Mouse (Mus musculus) lung, adult 2 months (tissue): Measurements from ENCODE around the gene Rec8. TPM values are rescaled to one million over a fixed set of nuclear protein-coding genes. Genes with fewer than 3 reads are reported as not detected.

Source experiments
- DNase-seq: peaks from one replicate; pipeline ENCODE4 v3.0.0; 2022
- H3K4me1 ChIP-seq: fragments of 200-500 bp; 2 replicates; pipeline ENCODE4 v1.6.1; 2011; ENCODE audit warnings: low read length; ENCODE audit not compliant: control insufficient read depth, insufficient read depth
- H3K4me3 ChIP-seq: fragments of 200-500 bp; replicated peaks from 2 replicates; pipeline ENCODE3; 2011; ENCODE audit warnings: low read depth, mild to moderate bottlenecking, control low read depth, low read length; ENCODE audit errors: extremely low read depth
- CTCF ChIP-seq: fragments of 200-500 bp; IDR thresholded peaks from 2 replicates; pipeline ENCODE4 v1.5.1; 2011; ENCODE audit warnings: mild to moderate bottlenecking, low read length, control low read depth; ENCODE audit not compliant: insufficient read depth
- POLR2A ChIP-seq: fragments of 200-500 bp; IDR thresholded peaks from 2 replicates; pipeline ENCODE4 v1.6.1; 2011; ENCODE audit warnings: low read depth, mild to moderate bottlenecking, control low read depth, low read length, borderline replicate concordance; ENCODE audit errors: extremely low read depth
- WGBS: fragments of 180-500 bp; shearing (Covaris S2); methylation state at CpG from one replicate; pipeline ENCODE4 v1.1.7; 2018; 5-methylcytosine and 5-hydroxymethylcytosine counted together
- polyA plus RNA-seq: library from polyadenylated mRNA; depleted of rRNA; stranded (reverse); fragments of >200 nt; gene quantifications from 2 replicates; pipeline ENCODE4 v1.2.3, GENCODE M21; 2012; rRNA removed

The Rec8 gene
- polyA plus RNA-seq, result 6.0 and 9.7 TPM in 2 replicates

- TF ChIP-seq CTCF (0 out of 2 replicates have a peak, but pooled peaks have one; percentile 11), POLR2A (no peak)
- DNase-seq, result no peak
- H3K4me3 ChIP-seq, result peak within 1 kb of the TSS; percentile 18
- 23% methylated on average over 21 of the region's 21 CpGs for WGBS
- 0 out of 2 replicates have a peak, but pooled peaks cover 2% of the 10 kb centered on the region for H3K4me1 ChIP-seq
These were observed at the start of gene Rec8 for GRCm38 (mm10) chr14:55617822-55618221. Gene Rec8, plus strand, starts transcription at chr14:55618037.

GRCm38 (mm10) chr14:55570588-55570987, 47.2 kb upstream of the Rec8 start:
- Histone ChIP-seq H3K4me3 (no peak overlapping the region), H3K4me1 (no peaks in the 10 kb centered on the region)
- 72% methylated on average over 2 of the region's 2 CpGs for WGBS
- DNase-seq, result no peak
- no peak for TF ChIP-seq CTCF
- no peak for TF ChIP-seq POLR2A

- no peak overlapping the region for H3K4me3 ChIP-seq
- TF ChIP-seq POLR2A (no peak), CTCF (no peak)
- DNase-seq, result no peak
- no peaks in the 10 kb centered on the region for H3K4me1 ChIP-seq
These were observed 46.1 kb upstream of the Rec8 start for GRCm38 (mm10) chr14:55571760-55572159.

GRCm38 (mm10) chr14:55575302-55575701, 42.5 kb upstream of the Rec8 start, which contains the start of gene Fitm1:
Gene Fitm1, plus strand, starts transcription at chr14:55575617.
- 60% methylated on average over 8 of the region's 8 CpGs for WGBS
- Histone ChIP-seq H3K4me3 (no peak within 1 kb of the TSS), H3K4me1 (peaks cover 5% of the 10 kb centered on the region)
- DNase-seq, result no peak
- TF ChIP-seq POLR2A, result no peak
- no peak for TF ChIP-seq CTCF

GRCm38 (mm10) chr14:55575711-55576110, 42.1 kb upstream of the Rec8 start:
- Histone ChIP-seq H3K4me3 (no peak overlapping the region), H3K4me1 (peaks cover 5% of the 10 kb centered on the region)
- DNase-seq, result no peak
- TF ChIP-seq POLR2A (no peak), CTCF (no peak)
- 59% methylated on average over 13 of the region's 13 CpGs for WGBS

GRCm38 (mm10) chr14:55576376-55576775, 41.5 kb upstream of the Rec8 start:
- WGBS, result 59% methylated on average over 16 of the region's 16 CpGs
- Histone ChIP-seq H3K4me3 (no peak overlapping the region), H3K4me1 (peaks cover 5% of the 10 kb centered on the region)
- TF ChIP-seq POLR2A (no peak), CTCF (no peak)
- DNase-seq, result peak; percentile 56

- H3K4me3 ChIP-seq, result peak within 1 kb of the TSS; percentile 96
- DNase-seq, result peak; percentile 79
- TF ChIP-seq CTCF, result no peak
- peak; percentile 48; the same call in 1 of the 2 replicates for TF ChIP-seq POLR2A
- WGBS, result under 1% methylated on average over 32 of the region's 32 CpGs
- peaks cover 5% of the 10 kb centered on the region for H3K4me1 ChIP-seq
These were observed 39.8 kb upstream of the Rec8 start, which contains the start of gene Psme1 for GRCm38 (mm10) chr14:55577871-55578667. Gene Psme1, plus strand, starts transcription at chr14:55578123.

GRCm38 (mm10) chr14:55578668-55579269, 39.1 kb upstream of the Rec8 start:
- no peak for DNase-seq
- H3K4me1 ChIP-seq, result peaks cover 5% of the 10 kb centered on the region
- peak overlapping the region; percentile 96 for H3K4me3 ChIP-seq
- 19% methylated on average over 6 of the region's 6 CpGs for WGBS
- no peak for TF ChIP-seq POLR2A
- no peak for TF ChIP-seq CTCF

GRCm38 (mm10) chr14:55579511-55580496, 38.0 kb upstream of the Rec8 start:
- Histone ChIP-seq H3K4me1 (peaks cover 9% of the 10 kb centered on the region), H3K4me3 (no peak overlapping the region)
- no peak for DNase-seq
- TF ChIP-seq POLR2A (no peak), CTCF (no peak)
- 85% methylated on average over 23 of the region's 23 CpGs for WGBS
